Mouse (Mus musculus): ENCODE results near the gene Rplp1.

Rplp1 gene

DNA sequence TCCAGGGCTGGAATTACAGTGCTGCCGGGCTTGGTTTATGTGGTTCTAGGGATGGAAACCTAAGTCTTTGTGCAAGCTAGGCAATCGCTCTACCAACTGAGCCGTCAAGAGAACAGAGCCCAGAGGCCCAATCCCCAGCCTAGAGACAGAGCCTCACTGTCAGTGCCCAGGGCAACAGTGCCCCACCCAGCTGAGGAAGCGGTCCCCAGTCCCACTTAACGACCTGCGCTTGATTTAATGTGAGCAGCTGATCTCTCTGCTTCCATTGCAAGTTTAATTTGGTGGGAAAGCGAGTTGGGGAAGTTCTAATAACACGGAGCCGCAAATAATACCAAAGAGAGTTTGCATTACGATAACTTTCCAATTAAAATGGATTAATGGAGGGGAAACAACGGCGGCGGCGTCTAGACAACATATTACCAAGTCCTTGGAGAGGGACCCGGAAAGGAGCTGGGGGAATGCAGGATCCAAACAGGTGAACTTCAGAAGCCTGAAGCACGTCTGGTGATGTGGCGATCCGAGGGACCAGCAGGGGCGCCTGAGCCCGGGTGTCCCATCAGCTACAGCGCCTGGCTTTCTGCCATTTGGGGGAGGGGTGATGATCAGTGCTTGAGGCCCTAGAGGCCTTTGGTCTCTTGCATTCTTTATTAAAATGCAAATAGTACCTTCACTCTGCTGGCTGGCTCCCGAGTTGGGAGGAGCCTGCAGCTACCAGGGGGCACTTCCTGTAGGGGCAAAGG lies 36.8 kb downstream of the Rplp1 start:
- no peak for DNase-seq (ENCODE audit: low spot score)

DNA sequence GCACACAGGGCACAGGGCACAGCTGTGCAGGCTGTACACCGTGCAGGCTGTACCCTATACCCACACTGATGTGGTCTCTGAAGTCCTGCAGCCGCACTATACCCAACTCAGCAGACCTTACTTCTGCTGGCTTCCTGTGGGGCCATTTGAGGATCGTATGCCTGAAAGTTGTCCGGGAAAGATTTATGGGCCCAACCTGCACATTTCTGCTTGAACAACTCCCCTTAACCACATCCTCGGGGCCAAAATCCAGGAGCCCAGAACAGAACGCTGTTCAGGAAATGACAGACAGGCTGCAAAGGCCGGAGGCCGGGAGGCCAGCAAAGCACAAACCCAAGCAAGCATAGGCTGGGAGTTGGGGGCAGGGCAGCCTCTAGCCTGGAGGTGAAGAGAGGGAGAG lies 41.0 kb downstream of the Rplp1 start:
- DNase-seq (ENCODE audit: low spot score), result no peak

GRCm38 (mm10) chr9:61872246-61872941 lies 41.9 kb downstream of the Rplp1 start:
- DNase-seq (ENCODE audit: low spot score), result no peak

- no peak for DNase-seq (ENCODE audit: low spot score)
Observed at GRCm38 (mm10) chr9:61871839-61872238, 42.5 kb downstream of the Rplp1 start.

DNA sequence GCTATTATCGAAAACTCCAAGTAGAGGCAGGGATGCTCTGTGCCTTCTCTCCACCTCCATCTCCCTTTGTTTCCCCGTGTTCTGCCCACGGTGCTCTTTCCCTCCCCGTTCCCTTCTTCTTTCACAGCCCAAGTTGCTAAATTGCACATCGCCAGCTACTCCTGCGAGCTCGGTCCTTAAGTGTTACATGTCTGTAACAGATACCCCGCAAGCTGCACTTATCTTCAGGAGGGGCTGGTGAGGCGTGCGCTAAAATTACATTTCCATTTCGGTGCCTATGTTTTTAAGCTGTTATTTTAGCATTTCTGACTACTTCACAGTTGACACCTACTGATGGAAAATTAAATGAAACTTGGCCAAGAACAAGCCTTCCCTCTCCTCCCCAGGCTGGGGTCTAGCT lies 46.7 kb downstream of the Rplp1 start:
- no peak for DNase-seq (ENCODE audit: low spot score)

All from ovary, postnatal 36 days (tissue).